Mouse (Mus musculus): ENCODE data around the gene Olfr155. TPM values are rescaled to one million over a fixed set of nuclear protein-coding genes. Genes with fewer than 3 reads are reported as not detected.

The Olfr155 gene
- total RNA-seq, 2 experiments from 2014 or later = not detected

DNA sequence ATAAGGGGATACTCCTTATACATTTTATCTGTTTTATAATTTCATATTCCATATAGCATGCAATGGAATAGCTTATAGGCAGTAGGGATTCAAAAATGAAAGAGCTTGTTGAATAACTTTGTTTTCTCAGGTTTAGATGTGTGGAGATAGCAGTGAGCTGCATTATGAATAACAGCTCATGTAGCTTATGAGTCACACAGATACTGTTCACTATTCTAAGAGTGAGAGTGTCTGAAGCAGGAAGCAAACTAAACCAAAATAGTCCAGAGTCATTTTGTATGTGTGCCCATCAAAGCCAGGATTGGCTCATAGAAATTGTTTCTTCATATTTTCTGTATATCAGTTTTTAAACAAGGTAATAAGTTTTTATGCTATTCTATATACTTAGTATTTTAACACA, 45.8 kb downstream of the Olfr155 start:
- DNase-seq = no peak

- DNase-seq = no peak
Measured at GRCm38 (mm10) chr4:43899197-43899596, 47.8 kb downstream of the Olfr155 start.

GRCm38 (mm10) chr4:43903690-43904089, 52.3 kb downstream of the Olfr155 start:
- no peak for DNase-seq

DNA sequence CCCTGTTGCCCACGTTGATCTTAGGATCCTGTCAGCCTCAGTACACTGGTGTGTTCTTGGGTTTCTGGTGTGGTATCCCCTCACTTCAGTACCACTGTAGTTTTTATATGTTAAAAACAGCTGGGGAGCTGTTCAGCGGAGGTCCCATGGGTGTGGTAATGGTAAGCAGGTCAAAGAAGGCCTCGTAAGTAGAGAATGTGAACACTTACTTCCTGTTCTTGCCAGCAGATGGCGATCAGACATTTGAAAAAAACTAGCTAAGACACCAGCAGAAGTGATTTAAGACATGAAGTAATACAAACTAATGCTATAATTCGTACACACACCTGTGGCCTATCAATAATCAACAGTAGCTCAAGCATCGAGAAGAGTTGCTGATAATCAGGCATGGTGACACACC, 55.1 kb downstream of the Olfr155 start:
- DNase-seq = peak; percentile 56

Other genes starting within 250 kb of the Olfr155 start
- gene Npr2, start 219.6 kb upstream of the Olfr155 start, total RNA-seq (2021) = 10 to 100 TPM; 30.1 to 48.3 TPM
- gene Spag8, start 198.0 kb upstream of the Olfr155 start, total RNA-seq (2021) = under 1 TPM; 0.57 to 0.79 TPM
- gene Hint2, start 195.1 kb upstream of the Olfr155 start, total RNA-seq (2021) = 100 to 1,000 TPM; 106 to 111 TPM
- 10 to 100 TPM in 1 of 2 experiments, 1 to 10 TPM in 1; 6.6 to 10.7 TPM for gene Tmem8b, start 182.6 kb upstream of the Olfr155 start, total RNA-seq (2021)
- gene Fam221b, start 182.4 kb upstream of the Olfr155 start, total RNA-seq (2021) = under 1 TPM; 0.15 to 0.36 TPM
- not detected for gene Olfr70, start 150.8 kb upstream of the Olfr155 start, total RNA-seq (2021)
- gene Olfr71, start 141.3 kb upstream of the Olfr155 start, total RNA-seq (2021) = not detected
- 1 to 10 TPM; 5.5 to 6.0 TPM for gene Hrct1, start 124.4 kb upstream of the Olfr155 start, total RNA-seq (2021)
- 1 to 10 TPM; 4.1 to 4.3 TPM for gene Spaar, start 121.5 kb upstream of the Olfr155 start, total RNA-seq (2021)
- not detected for gene Olfr159, start 80.6 kb upstream of the Olfr155 start, total RNA-seq (2021)
- not detected for gene Olfr156, start 27.7 kb upstream of the Olfr155 start, total RNA-seq (2021)
- not detected for gene Olfr157, start 11.4 kb upstream of the Olfr155 start, total RNA-seq (2021)
- gene Reck, start 24.0 kb downstream of the Olfr155 start, total RNA-seq (2021) = 10 to 100 TPM; 17.1 to 18.1 TPM
- gene Glipr2, start 105.8 kb downstream of the Olfr155 start, total RNA-seq (2021) = 10 to 100 TPM; 10.7 to 14.9 TPM
- not detected for gene Ccin, start 131.9 kb downstream of the Olfr155 start, total RNA-seq (2021)
- gene Clta, start 152.9 kb downstream of the Olfr155 start, total RNA-seq (2021) = 100 to 1,000 TPM; 156 to 174 TPM
- gene Gne, start 232.6 kb downstream of the Olfr155 start, total RNA-seq (2021) = 10 to 100 TPM; 37.1 to 68.5 TPM

All from adrenal gland, postnatal 10 days (tissue).